Mouse (Mus musculus): ENCODE measurements at regions not wholly inside any gene's neighbourhood (a gene's known extent, or its start where the extent isn't known, plus 50 kb on each side); places are given as distances from the start of the nearest gene placed in this dataset.
A peak's percentile ranks its signal among the peaks of the same experiment; 100 is the strongest.
"Not testable (repeated sequence)": the region's sequence is repeated elsewhere in the genome, so short reads cannot be mapped to it uniquely, and the experiment has no call there.

DNA sequence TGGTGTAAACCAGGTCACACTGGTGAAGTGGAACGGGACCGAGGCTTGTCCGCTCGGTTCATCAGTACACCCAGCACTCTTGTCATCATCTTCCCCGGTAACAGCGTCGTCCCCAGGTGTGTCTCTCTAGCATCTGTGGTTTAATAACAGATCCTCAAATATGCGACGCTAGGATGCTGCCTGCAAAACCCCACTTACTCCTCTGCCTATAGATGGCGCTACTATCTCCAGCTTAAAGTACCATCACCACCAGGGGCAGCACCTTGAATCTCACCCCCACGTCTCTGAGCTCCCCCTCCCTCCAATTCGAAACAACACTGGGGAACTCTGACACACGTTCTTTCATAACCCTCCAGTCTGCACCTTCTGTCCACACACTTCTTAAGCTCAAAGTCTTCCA, 295.1 kb upstream of the Arglu1 start:
- intact Hi-C loops (cut with DNase I): no loop called here
- no peak for DNase-seq (ENCODE audit: low spot score in 2 of 2)

DNA sequence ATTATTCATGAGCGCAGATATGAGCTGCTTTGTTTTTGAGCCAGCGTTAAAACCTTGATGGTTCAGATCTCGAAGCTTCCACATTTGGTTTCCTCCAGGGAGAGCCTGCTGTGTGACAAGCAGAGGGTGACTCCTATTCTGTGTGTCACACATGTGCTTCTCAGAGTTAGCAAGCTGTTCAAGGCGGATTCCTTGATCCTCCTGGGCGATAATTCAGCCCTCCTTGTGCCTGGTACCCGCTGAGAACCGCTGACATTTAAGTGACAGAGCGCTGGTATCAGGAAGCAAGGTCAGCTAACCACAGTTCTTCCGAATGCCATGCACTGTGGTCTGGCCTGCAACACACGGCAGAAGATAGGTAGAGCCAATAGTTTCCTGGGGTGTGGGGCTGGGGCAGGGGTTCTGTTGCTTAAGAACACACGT, 294.5 kb upstream of the Arglu1 start:
- intact Hi-C loops (cut with DNase I): no loop called here
- no peak for DNase-seq (ENCODE audit: low spot score in 2 of 2)

DNA sequence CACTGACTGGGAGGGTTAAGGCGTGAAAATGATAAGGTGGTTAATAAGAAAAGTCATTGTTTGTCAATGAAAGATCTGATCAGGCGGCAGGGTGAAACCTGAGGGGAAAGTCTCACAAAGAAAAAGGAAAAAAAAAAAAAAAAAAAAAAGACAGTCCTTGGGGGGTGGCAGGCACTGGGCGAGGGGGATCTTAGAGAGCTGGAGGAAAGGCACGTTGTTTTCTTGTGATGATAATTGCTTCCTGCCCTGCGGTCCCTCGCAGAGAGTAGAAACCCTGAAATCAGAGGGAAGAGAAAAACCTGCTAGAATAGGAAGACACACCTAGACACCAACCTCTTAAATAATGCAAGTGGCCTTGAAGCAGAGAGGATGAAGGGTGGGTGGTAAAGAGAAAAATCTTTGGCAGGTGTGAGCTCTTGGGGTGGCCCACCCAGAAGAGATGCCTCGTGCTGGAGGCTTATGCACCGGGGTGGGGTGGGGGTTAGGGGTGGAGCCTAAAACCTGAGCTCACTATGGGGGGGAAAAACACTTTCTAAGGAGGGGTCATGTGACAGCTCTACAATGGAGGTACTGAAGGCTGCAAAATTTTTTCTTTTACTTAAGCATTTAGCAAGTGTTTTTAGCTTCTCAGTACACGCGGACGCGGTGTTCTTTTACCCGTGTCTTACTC, 294.0 kb upstream of the Arglu1 start:
- intact Hi-C loops (cut with DNase I): no loop called here
- no peak for DNase-seq (ENCODE audit: low spot score in 2 of 2)

DNA sequence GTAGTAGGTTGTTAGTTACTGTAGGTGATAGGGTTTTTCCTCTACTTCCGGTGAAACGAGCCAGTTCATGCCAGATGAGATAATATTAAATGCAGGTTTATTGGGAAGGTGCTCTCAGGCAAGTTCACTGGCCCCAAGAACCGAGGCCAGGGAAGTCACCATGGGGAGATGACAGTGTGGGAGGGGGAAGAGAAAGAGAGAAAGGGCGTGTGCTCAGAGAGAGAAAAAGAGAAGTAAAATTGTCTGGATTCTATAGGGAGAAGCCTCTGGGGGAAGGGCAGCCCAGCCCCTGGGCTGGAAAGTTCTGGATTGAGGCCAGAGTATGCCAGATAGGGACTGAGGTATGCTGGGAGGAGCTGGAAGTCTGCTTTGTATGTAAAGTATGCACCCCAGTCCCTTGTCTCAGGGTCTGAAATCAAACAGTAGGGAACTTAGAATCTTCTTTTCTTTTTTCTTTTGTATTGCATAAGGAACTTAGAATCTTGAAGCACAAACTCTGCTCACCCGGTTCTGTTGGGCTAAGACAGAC, 292.9 kb upstream of the Arglu1 start:
- no peak for DNase-seq (ENCODE audit: low spot score in 2 of 2)
- intact Hi-C loops (cut with DNase I): no loop called here

DNA sequence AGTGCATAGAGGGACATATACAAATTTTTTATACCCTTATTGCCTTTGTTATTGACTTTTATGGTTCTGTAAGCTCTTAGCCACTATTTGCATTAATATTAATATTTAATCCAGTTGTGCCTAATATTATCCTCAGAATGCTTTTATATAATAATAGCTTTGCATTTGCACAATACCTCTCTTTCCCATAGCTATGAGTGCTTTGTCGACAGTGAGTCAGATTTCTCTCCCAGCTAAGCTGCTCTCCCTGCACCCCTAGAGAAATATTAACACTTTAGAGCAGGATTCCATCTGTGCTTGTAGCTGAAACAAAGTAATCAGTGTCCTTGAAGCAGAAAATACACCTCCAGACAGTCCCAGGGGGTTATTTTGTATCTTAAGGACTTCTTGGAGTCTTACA, 288.6 kb upstream of the Arglu1 start:
- DNase-seq (ENCODE audit: low spot score in 2 of 2): no peak
- intact Hi-C loops (cut with DNase I): no loop called here

DNA sequence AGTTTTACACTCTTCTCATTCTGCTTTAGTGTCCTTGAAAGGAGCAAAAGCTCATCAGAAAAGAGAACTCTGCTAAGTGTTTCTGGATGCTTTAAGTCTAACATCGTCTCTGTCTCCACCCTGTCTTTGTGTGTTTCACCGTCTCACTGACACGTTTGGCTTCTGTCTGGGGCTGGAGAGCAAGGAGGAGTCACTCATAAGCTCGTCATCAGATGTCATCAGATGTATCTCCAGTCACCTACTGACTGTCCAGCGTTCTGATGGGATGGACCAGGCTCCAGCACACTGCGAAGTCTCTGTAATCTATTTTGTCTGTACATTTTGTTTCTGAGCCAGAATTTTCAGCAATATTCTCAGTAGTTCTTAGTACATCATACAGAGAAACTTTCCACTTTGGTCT, 283.4 kb upstream of the Arglu1 start:
- DNase-seq (ENCODE audit: low spot score in 2 of 2): no peak
- intact Hi-C loops (cut with DNase I): no loop called here

DNA sequence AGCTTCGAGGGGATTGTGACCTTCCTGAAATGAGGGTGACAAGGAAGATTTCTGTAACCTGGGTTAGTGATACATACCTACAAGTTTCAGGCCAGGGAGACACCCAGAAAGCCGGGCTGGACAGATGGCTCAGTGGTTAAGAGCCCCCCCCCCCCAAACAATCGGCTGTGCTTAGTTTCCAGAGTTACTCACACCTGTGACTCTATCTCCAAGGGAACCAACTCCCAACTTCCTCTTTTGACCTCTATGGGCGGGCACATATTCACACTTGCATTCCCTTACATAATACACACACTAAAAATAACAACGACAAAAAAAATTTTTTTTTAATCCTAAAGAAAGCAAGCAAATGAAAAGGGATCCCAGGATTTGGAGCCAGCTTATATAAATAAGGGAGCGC, 283.0 kb upstream of the Arglu1 start:
- intact Hi-C loops (cut with DNase I): no loop called here
- no peak for DNase-seq (ENCODE audit: low spot score in 2 of 2)

DNA sequence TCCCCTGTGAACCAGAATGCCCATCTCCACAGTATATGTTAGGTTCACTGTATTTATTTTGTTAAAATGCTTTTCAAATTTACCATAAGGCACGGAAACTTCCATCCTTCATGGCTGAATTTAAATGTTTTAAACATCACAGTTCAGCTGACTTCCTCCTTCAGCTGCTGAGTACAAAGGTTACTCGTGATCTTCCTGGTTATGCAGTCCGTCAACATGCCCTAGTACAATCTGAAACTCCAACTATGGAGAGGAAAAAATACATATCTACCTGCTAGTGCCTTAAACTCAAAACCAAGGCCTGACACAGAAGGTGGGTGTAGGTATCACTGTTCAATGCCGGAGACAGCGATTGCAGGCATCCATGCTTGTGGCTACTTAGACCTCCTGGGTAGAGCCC, 280.5 kb upstream of the Arglu1 start:
- intact Hi-C loops (cut with DNase I): no loop called here
- no peak for DNase-seq (ENCODE audit: low spot score in 2 of 2)

DNA sequence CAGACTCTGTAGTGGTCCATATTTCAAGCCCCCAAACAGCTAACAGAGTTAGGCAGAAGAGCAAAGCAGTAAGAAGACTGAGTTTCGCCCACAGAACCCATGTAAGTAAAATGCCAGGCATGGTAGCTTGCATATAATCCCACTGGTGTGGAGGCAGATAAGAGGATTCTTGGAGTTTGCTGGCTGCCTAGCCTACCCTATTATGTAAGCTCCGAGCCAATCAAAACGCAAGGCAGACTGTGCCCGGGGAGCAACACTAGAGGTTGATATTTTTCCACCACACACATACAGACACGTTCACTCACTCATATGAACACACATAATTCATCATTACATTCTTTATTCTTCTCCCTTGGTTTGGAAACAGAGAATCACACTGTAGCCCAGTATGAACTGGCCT, 280.0 kb upstream of the Arglu1 start:
- peak in 1 of 2 experiments; percentile 22 for DNase-seq (ENCODE audit: low spot score in 2 of 2)
- intact Hi-C loops (cut with DNase I): no loop called here

DNA sequence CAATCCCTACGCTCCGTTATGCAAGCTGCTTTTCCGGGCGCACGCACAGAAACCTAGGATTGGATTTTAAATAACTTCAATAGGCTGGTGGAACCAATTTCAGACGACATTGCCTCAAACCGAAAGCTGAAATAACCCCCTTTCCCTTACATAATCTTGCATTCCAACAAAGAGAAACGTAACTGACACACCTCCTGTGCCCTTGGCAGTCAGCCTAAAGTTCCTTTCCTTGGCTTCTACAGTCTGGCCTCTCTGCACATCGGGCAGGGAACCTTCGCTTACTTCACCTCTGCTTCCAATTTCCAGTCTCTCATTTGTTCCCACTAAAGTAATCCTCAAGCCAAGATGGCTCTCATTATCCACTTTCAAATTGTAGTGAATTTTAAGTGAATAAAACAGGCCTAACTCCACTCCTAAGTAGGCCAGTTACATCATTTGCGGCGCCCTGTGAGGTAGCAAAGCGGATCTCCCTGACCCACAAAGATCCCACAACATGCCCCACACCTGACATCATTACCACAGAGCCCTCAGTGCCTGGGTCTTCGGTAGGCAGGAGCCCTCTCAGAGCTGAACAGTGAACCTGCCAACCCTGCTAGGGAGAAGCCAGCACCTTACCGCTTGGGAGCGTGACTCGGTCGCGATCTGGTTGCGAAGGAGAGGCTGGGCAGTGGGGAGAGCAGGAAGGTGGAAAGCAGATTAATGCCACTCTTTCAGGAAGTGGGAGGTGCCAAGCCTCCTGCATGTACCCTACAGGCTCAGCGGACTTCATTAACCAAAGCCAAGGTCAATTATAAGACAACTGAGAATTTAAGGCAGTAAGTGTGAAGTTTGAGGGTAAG, 279.0 kb upstream of the Arglu1 start:
- no peak for DNase-seq (ENCODE audit: low spot score in 2 of 2)
- intact Hi-C loops (cut with DNase I): no loop called here

DNA sequence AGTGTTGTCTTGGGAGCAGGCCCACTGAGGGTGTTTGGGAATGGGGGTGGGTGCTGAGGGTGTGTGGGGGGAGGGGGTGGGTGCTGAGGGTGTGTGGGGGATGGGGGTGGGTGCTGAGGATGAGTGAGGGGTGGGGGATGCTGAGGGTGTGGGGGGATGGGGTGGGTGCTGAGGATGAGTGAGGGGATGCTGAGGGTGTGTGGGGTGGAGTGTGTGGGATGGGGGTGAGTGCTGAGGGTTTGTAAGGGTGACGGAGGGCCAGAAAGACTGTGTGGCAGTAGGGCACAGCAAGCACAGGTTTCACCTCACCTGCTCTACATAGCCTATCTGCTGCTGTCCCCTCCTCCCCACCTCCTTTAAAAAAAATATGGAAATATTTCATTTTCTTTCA, 276.3 kb upstream of the Arglu1 start:
- intact Hi-C loops (cut with DNase I): no loop called here
- DNase-seq (ENCODE audit: low spot score in 2 of 2): no peak

DNA sequence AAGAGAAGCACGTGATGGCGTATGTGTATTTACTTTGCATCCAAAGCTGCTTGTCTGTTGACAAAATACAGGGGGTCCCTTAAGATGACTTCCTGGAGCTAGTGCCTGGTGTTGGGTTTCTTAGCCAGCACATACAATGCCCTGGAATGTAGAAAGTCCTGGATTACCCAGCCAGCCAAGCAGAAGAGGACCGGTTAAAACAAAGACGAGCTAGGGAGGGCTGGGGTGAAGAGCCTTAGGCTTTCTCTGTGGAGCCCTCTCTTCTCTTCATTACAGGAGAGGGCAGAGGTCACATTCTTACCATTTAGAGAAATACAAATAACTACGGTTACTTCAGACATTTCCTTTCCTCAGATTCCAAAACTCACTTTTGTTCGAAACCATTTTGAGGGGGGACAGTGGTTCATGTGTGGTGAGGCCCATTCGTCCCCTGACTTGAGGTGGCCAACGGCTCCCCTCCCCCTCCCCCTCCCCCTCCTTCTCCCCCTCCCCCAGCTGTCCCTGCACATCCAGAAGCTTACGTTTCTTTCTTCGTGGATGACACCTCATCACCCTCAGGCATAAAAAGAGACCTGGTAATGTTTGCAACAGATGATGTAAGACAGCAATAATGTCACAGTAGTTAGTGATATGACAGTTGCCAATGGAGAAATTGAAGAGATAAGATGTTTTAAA, 275.8 kb upstream of the Arglu1 start:
- no peak for DNase-seq (ENCODE audit: low spot score in 2 of 2)

DNA sequence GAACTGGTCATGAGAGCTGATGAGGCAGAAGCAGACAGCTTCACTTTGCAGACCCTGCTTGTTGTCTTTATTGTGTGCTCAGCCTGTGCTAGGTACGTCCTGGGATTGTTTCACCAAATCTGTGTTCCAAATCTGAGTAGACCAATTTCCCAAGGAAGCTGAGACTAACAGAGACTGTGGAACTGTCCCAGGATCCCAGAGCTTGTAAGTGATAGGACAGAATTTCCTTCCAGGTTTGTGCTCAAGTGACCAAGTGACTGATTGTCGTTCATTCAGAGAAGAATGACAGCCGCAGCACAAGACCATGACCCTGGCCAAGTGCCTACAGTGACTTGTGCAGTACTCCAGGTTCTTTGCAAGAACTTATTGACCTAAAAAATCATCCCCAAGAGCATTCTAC, 269.9 kb upstream of the Arglu1 start:
- DNase-seq (ENCODE audit: low spot score in 2 of 2): no peak
- intact Hi-C loops (cut with DNase I): no loop called here

More for the DNA sequence above, 275.8 kb upstream of the Arglu1 start:
- intact Hi-C loops (cut with DNase I): no loop called here

DNA sequence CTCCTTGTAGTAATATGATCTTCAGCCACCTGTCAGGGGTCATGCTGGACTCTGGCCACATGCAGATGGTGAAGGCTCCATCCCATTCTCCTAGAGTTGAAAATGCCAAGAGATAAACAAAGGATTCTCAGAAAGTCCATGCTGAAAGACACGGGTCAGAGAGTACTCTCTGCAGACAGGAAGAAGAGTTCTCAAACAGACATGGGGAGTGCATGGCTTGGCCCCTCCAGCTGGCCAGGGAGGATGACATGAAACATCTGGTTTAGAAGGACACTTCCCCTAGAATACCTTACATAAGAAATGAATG, 269.4 kb upstream of the Arglu1 start:
- intact Hi-C loops (cut with DNase I): no loop called here
- no peak for DNase-seq (ENCODE audit: low spot score in 2 of 2)

DNA sequence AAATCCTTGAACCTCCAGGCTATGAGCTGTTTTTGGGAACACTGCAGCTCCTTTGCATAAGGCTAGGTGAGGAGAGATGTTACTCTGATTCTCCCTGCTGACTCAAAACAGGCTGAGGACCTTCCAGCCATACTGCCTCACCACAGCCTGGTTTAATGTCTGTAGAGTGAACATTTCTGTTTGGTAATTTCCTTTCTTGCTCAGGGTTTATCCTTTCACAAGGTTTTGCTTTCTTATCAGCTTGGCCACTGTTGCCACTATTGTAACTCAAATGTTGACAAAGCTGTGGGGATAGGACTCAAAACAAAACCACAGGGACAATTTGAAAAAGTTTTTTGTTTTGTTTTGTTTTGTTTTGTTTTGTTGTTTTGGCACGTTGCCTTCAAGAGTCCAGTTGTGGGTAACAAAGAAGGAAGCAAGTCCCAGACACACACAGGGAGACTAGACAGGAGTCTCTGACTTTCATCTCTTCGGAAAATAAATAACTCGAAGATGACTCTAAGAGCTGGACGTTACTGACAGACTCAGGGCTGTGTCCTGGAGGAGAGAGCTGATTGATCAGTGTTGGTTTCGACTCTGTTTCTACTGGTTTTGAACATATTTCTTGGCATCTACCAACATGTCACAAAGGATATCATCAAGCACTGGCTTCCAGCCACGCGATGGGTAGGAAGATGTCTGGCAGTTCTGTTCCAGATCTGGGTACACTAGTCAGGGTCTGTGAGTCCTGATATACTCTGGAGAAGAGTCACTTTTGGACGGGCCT, 268.9 kb upstream of the Arglu1 start:
- intact Hi-C loops (cut with DNase I): no loop called here
- DNase-seq (ENCODE audit: low spot score in 2 of 2): no peak

DNA sequence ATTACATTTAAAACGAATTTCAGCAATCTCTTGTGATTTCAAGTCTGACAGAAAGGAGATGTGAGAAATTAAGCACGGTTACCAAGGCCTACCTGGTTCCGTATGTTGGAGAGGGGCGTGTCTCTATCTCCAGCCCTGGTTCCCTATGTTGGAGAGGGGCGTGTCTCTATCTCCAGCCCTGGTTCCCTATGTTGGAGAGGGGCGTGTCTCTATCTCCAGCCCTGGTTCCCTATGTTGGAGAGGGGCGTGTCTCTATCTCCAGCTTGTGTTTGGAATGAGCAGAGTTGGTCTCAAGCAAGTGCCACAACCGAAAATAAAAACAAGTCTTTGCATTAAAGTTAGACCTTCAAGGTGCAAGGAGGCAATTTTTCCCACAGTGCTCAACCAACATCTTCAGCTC, 267.8 kb upstream of the Arglu1 start:
- intact Hi-C loops (cut with DNase I); DNase-seq (ENCODE audit: low spot score in 2 of 2): not testable (repeated sequence)

DNA sequence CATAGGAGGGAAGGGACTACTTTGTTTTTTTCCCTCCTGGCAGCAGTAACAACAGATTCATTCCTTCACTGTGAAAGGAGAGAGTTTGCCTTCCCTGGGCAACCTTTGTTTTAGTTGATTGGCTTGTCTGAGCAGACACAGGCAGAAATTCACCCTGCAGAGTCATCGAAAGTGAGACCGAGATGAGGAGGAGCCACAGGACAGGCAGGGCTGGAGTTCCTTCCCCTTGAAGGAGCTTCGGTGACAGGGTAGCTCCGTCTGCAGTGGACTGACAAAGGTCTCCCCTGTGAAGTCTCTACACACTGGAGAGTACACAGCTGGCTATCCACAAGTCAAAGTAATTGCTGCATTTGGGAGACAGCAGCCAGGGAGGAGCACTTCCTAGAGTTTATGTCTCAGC, 261.9 kb upstream of the Arglu1 start:
- no peak for DNase-seq (ENCODE audit: low spot score in 2 of 2)
- intact Hi-C loops (cut with DNase I): no loop called here

DNA sequence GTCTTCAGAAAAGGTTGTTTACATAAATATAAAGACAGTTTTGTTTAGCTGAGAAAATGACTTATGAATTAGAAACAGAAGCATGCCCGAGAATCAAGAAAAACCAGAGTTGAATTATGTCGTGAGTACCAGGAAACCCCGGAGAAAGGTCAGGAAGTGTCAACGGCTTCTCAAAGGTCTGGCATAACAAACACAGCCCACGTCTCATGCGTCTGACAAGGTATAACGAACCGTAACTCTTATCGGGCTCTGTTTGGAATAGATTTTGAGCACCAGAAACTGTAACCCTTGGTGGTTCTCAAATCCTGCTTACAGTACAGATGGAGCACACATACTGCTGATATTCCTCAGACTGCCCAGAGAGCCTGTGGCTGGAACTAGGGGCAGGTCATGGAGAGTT, 260.9 kb upstream of the Arglu1 start:
- no peak for DNase-seq (ENCODE audit: low spot score in 2 of 2)
- intact Hi-C loops (cut with DNase I): no loop called here

DNA sequence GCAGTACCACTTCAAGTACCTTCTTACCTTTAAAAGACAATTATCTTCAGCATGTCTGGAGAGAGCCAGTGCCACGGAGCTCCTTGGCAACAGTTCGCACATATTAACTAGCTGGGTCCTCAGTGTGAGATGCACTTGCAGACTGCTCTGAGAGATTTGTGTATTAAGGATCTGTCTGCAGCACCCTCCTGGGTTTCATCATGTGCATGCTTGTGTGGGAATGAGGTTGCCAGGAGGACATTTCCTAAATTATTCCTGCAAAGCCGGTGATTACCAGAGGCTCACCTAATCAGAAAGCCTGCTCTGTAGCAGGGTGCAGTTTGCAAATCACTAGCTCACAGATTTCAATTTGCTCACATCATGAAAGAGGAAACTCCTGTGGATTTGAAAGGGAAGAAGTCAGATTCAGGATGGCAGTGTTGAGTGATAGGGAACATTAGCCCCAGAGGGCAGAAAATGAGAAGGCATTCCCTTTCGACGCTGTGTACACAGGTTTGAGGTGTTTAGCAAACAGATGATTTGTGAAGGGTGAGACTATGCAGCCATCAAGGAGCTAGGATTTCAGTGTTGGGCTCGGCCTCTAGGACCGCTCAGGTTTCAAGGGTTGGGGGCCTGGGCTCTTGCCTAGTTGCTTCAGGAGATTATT, 257.3 kb upstream of the Arglu1 start:
- intact Hi-C loops (cut with DNase I): no loop called here
- no peak for DNase-seq (ENCODE audit: low spot score in 2 of 2)

DNA sequence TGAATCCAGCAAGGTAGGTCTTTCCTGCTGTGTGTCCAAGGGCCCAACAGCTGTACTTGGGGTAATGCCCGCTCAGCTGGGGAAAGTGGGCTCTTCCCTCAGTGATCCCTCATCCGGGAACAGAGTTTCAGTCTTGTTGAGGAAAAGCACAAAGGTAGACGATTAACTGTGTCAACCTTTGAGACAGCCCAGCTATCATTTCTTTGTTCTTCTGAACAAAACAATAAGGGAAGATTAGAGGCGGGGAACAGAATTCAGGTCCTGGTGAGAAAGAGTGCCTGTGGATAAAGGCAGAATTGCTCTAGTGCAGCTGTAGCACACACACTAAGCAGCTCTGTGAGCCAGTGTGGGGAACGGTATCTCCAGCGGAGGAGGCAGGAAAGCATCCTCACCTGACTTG, 252.7 kb upstream of the Arglu1 start:
- intact Hi-C loops (cut with DNase I): no loop called here
- no peak for DNase-seq (ENCODE audit: low spot score in 2 of 2)
